Mouse (Mus musculus): ENCODE results near the gene Mpig6b.

DNA sequence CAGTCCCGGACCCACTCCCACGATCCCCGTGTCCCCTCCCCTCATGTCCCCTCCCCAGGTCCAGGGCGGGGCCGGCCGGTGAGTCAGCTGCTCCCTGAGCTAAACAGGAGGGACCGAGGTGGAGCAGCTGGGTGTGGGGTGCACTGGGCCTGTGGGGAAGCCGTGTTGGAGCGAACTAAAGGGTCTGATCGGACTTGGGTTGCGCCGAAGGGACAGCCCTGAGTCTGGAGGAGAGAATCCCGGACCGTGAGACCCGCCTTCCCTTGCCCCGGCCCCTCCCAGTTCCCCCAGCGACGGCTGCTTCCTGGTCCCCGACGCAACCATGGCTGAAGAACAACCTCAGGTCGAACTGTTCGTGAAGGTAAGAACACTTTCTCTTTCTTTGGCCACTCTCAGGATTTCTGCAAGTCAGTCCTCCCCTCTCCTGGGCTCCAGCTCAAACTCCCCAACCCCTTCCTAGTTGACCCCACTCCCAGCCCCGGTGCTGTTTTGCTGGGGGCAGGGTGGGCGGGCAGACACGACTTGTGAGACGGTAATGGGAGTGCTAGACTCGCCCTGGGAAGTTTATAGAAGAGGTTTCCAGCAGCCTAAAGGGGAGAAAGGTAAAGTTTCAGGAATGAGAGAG is 15.7 kb downstream of the Mpig6b start:
- TF ChIP-seq GATA1 (IDR thresholded peaks at IDR 0.05; ENCODE audit: borderline replicate concordance, low read length) (no peak), FLI1 (IDR thresholded peaks at IDR 0.05; ENCODE audit: low read length) (no peak)

All from megakaryocyte, embryonic 14.5 days (primary cell).